Mouse (Mus musculus): ENCODE data around the gene Slc36a4.

The Slc36a4 gene

GRCm38 (mm10) chr9:15722506-15722905, 13.0 kb downstream of the Slc36a4 start:
- no peak for DNase-seq (ENCODE audit: low read depth, low spot score)

DNA sequence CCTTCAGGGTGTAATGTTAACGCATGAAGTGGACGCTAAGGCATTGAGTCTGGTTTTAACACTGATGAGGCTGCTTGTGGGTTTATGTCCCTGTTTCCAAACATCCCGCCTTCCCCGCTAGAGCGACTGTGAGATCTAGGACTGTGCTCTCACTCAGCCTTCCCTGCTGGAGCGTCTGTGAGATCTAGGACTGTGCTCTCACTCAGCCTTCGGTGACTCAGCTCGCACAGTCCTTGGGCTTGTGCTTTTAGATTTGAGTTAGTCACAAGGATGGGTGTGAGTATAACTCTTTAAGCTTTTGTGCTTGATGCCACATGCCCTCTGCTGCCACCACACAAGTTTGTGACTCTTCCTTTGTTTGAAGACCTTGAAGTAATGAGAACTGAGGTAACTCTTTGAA, 17.6 kb downstream of the Slc36a4 start:
- no peak for DNase-seq (ENCODE audit: low read depth, low spot score)

DNA sequence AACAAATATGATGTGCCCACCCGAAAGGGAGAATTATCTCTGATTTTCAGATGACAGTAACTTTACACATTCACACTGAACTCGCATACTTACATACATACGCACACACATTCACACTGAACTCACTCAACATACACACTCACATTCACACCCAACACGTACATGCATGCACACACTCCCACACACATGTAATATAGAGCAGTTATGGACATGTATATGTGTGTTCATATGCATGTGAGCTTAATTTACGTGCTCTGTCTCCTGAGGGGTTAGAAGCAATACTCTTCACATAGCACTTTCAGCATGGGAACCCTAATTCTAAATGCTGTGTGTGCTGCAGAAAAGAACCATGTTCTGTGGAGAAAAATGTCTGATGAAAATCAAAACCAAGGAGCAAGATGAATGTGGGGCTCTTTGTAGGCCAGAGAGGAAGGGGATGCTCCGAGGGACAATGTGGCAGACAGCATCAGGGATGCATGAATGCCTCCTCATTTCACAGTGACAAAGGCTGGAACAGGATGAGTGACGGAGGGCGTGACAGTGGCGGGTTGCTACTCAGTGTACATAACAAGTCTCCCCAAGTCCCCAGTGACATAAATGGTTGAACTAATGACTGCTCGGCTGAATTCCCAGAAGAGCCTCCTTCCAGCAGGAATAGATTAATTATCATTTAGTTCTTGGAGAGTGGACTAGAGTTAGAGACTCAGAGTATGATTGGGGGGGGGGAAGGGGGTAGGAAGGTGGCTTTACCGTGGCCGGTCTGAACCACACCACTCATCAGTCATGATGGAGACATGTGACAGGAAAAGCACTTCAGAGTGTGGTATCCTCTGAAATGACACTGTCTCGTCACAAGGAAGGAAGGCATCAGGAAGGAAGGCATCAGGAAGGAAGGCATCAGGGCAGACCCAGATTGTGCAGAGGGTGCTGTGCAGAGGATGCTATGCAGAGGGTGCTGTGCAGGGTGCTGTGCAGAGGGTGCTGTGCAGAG, 22.5 kb downstream of the Slc36a4 start:
- peak; percentile 6 for DNase-seq (ENCODE audit: low read depth, low spot score)

DNA sequence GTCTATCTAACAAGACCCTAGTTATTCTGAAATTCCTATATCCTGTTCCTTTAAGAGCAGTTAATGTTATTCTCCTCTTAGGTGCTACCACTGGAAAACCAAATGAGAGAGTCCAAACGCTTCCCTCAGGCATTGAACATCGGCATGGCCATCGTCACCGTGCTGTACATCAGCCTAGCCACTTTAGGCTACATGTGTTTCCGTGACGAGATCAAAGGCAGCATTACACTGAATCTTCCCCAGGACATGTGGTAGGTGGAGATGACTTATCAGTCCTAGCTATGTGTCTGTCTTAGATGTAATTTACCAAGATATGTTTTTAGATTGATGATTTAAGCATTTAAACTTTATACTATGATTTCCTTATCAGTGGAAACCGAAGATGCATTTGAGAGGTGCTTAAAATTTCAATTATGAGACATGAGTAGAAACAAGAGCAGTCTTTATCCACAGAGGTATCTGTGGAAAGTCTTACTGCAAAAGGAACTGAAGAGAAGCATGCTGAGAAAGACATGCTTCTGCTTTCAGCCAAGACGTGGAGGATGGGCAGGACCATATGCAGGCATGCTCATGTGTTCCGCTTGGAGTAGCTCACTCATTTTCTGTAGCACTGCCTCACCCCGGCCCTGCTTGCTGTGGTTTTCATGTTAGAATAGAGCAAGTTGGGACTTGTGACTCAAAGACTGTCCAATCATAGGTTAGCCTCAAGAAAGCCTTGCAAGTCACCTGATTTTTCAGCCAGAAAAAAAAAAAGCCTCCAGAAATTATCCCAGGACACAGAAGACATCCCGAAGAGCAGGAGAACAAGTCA, 24.7 kb downstream of the Slc36a4 start:
- DNase-seq (ENCODE audit: low read depth, low spot score): no peak

GRCm38 (mm10) chr9:15734867-15735131, 25.3 kb downstream of the Slc36a4 start:
- no peak for DNase-seq (ENCODE audit: low read depth, low spot score)

GRCm38 (mm10) chr9:15737522-15737921, 28.0 kb downstream of the Slc36a4 start:
- DNase-seq (ENCODE audit: low read depth, low spot score): no peak

DNA sequence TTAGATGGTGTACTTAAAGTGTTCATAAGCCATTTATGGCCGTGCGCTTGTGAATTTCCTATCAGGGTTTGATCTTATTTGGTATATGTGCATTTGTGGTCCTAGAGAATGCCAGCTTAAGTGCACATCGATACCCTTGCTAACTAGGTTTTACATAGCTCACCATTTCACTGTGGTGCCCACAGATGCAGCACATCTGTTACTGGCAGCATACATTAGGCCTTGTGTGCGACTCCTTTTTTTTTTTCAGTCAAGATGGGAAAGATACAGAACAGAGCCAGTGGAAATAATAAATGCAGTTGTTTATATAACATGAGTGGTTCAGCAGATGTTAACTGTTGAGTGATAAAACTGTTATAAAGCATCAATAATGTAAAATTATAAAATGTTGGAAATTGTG, 31.9 kb downstream of the Slc36a4 start:
- no peak for DNase-seq (ENCODE audit: low read depth, low spot score)

DNA sequence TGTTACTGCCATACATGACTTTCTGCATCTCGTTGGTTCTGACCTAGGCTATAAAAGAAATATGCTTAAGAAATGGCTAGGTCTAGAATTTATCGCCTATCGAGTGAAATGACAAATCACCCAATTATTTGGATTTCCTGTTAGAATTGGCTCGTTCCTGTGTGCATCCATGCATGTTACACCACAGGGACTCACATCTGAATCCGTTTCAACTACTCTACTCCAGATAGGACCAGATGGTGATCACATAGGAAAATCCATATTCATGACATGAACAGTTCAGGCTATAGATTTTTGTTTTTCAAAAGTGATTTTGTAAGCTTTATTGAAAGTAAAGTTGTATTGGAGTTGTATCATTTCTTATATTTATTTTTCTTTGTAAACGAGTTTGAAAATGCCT, 32.4 kb downstream of the Slc36a4 start:
- DNase-seq (ENCODE audit: low read depth, low spot score): no peak

GRCm38 (mm10) chr9:15745985-15746607, 36.6 kb downstream of the Slc36a4 start:
- DNase-seq (ENCODE audit: low read depth, low spot score): no peak

DNA sequence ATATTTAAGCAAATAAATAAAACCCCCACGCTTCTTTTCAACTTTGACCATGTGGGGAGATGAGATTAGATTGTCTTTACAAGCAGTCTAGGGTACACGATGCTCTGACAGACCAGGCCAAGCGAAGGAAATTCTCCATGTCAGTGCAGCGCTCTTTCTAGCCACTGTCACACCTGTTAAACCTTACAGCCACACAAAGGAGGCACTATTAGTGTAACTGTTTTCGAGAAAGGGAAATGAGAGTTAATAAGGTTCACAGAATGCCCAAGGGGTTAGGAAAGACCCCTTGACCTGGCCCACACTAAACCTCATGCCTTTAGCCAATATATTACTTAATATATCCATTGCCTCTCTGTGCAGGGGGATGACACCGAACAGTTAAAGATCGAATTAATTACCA, 37.1 kb downstream of the Slc36a4 start:
- no peak for DNase-seq (ENCODE audit: low read depth, low spot score)

- DNase-seq (ENCODE audit: low read depth, low spot score): no peak
Measured at GRCm38 (mm10) chr9:15748383-15748782, 38.8 kb downstream of the Slc36a4 start.

GRCm38 (mm10) chr9:15759318-15759717, 49.8 kb downstream of the Slc36a4 start:
- no peak for DNase-seq (ENCODE audit: low read depth, low spot score)

- DNase-seq (ENCODE audit: low read depth, low spot score): no peak
Measured at GRCm38 (mm10) chr9:15766379-15766778, 56.8 kb downstream of the Slc36a4 start.

- no peak for DNase-seq (ENCODE audit: low read depth, low spot score)
Measured at GRCm38 (mm10) chr9:15766821-15767220, 57.3 kb downstream of the Slc36a4 start.

GRCm38 (mm10) chr9:15772766-15773165, 63.2 kb downstream of the Slc36a4 start:
- no peak for DNase-seq (ENCODE audit: low read depth, low spot score)

DNA sequence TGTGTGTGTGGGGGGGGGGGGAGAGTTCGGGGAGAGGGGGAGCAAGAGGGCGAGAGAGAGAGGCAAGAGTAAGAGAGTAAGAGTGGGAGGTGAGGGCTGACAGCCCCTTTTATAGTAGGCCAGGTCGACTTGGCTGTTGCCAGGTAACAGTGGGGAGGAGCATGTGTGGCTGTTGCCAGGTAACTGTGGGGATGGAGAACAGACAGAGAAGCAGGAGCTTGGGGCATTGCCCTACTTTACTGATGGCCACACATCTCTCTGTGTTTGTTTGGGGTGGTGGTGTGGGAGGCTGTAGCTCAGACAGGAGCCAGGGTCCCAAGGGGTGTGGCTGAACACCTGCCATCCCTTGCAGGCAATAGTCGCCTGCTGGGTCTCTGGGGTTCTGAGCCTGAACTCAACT, 63.9 kb downstream of the Slc36a4 start:
- peak; percentile 18 for DNase-seq (ENCODE audit: low read depth, low spot score)

GRCm38 (mm10) chr9:15774911-15775310, 65.4 kb downstream of the Slc36a4 start:
- peak; percentile 24 for DNase-seq (ENCODE audit: low read depth, low spot score)

- no peak for DNase-seq (ENCODE audit: low read depth, low spot score)
Measured at GRCm38 (mm10) chr9:15781936-15782335, 72.4 kb downstream of the Slc36a4 start.

DNA sequence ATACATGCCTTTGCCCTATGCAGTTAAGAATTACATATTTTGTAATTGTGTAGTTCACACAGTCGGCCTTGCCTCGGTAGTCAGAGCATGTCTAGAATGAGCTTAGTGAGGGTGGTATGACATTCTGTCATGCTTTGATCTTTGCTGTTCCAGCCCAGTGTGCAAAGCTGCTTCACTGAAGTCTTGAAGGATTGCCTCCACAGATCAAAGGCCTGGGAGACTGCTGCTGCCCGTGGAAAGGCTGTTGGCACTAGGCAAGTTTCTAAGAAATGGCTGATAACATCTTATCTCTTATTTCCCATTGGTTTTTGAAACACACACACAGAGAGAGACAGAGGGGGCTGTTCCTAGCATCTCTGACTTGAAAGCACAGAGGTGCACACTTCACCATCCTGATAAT, 76.7 kb downstream of the Slc36a4 start:
- DNase-seq (ENCODE audit: low read depth, low spot score): no peak

- no peak for DNase-seq (ENCODE audit: low read depth, low spot score)
Measured at GRCm38 (mm10) chr9:15786610-15787009, 77.1 kb downstream of the Slc36a4 start.

DNA sequence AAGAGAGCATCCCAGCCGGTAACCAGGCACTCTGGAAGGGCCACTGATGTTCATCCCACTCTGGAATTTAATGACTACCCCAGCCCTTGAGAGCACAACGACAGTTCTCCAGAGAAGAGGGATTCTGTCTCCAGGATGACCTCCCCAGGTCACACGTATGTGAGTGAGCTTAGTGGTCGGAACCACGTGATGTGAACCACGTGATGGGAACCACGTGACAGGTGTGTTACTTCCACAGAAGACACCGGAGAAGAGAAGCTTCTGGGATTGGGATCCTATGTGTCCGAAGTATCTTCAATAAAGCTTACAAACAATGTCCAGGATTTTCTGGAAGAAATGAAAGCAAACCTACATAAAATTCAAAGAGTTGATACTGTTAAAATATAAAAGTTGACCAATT, 82.5 kb downstream of the Slc36a4 start:
- no peak for DNase-seq (ENCODE audit: low read depth, low spot score)

Data from brain, embryonic 18.5 days (tissue).